Mouse (Mus musculus) gastrocnemius, postnatal 36 days (tissue): ENCODE data around the gene Myh14. TPM values are rescaled to one million over a fixed set of nuclear protein-coding genes. Genes with fewer than 3 reads are reported as not detected.

ENCODE experiments used
- DNase-seq, 2 experiments: peaks; one replicate each; pipeline ENCODE4 v3.0.0; 2022
- intact Hi-C: fragments of 180-260 bp; cut with DNase I; formaldehyde crosslinking; loops from one replicate; pipeline ENCODE4 v1.15.1; 2025
- total RNA-seq, 2 experiments: library from RNA; stranded (reverse); gene quantifications; 2 replicates each; pipeline ENCODE4 v1.2.3; 2021

Gene Myh14
- total RNA-seq, 2 experiments from 2014 or later, result 22.5 to 29.7 TPM

- intact Hi-C loops, result no loop called here
- no peak for DNase-seq
Observed at GRCm38 (mm10) chr7:44604619-44605018, 66.0 kb downstream of the Myh14 start.

- intact Hi-C loops, result no loop called here
- no peak for DNase-seq
Observed at GRCm38 (mm10) chr7:44604139-44604606, 66.5 kb downstream of the Myh14 start.

- intact Hi-C loops, result no loop called here
Observed at GRCm38 (mm10) chr7:44603186-44603855, 67.3 kb downstream of the Myh14 start.

GRCm38 (mm10) chr7:44602443-44602842 is 68.2 kb downstream of the Myh14 start:
- intact Hi-C loops, result no loop called here
- DNase-seq, result no peak

More at GRCm38 (mm10) chr7:44603186-44603855, 67.3 kb downstream of the Myh14 start:
- DNase-seq, result no peak

- DNase-seq, result no peak
- intact Hi-C loops, result no loop called here
Observed at GRCm38 (mm10) chr7:44601646-44602045, 69.0 kb downstream of the Myh14 start.

GRCm38 (mm10) chr7:44600691-44601262 is 69.9 kb downstream of the Myh14 start:
- intact Hi-C loops, result no loop called here
- DNase-seq, result no peak

GRCm38 (mm10) chr7:44598336-44598735 is 72.3 kb downstream of the Myh14 start:
- no peak for DNase-seq

GRCm38 (mm10) chr7:44597666-44598065 is 73.0 kb downstream of the Myh14 start:
- no peak for DNase-seq
- intact Hi-C loops, result no loop called here

More at GRCm38 (mm10) chr7:44598336-44598735, 72.3 kb downstream of the Myh14 start:
- intact Hi-C loops, result no loop called here

- no peak for DNase-seq
- intact Hi-C loops, result no loop called here
Observed at GRCm38 (mm10) chr7:44596996-44597538, 73.6 kb downstream of the Myh14 start.

GRCm38 (mm10) chr7:44596051-44596450 is 74.6 kb downstream of the Myh14 start:
- DNase-seq, result no peak
- intact Hi-C loops, result no loop called here

GRCm38 (mm10) chr7:44595131-44595561 is 75.5 kb downstream of the Myh14 start:
- DNase-seq, result no peak
- intact Hi-C loops, result no loop called here

GRCm38 (mm10) chr7:44594291-44594690 is 76.4 kb downstream of the Myh14 start:
- intact Hi-C loops, result no loop called here
- no peak for DNase-seq

- intact Hi-C loops, result no loop called here
- DNase-seq, result peak; percentile 51 to 68
Observed at GRCm38 (mm10) chr7:44593775-44594174, 76.9 kb downstream of the Myh14 start.

- intact Hi-C loops, result no loop called here
- no peak for DNase-seq
Observed at GRCm38 (mm10) chr7:44593051-44593450, 77.6 kb downstream of the Myh14 start.

- DNase-seq, result no peak
- intact Hi-C loops, result no loop called here
Observed at GRCm38 (mm10) chr7:44591348-44592116, 79.1 kb downstream of the Myh14 start.

- intact Hi-C loops, result no loop called here
- peak; percentile 55 to 78 for DNase-seq
Observed at GRCm38 (mm10) chr7:44590402-44591347, 80.0 kb downstream of the Myh14 start, which contains the start of gene Kcnc3. Kcnc3 (plus strand) TSS chr7:44590664.

- DNase-seq, result no peak
- intact Hi-C loops, result no loop called here
Observed at GRCm38 (mm10) chr7:44589946-44590345, 80.7 kb downstream of the Myh14 start.

GRCm38 (mm10) chr7:44589149-44589548 is 81.5 kb downstream of the Myh14 start:
- peak; percentile 37 to 58 for DNase-seq
- intact Hi-C loops, result no loop called here

- intact Hi-C loops, result no loop called here
- no peak for DNase-seq
Observed at GRCm38 (mm10) chr7:44588338-44588737, 82.3 kb downstream of the Myh14 start.

- DNase-seq, result no peak
- intact Hi-C loops, result no loop called here
Observed at GRCm38 (mm10) chr7:44587676-44588075, 83.0 kb downstream of the Myh14 start.
